Mouse (Mus musculus) cerebellum, adult 18-20 months (tissue): Measurements from ENCODE around the gene Rilpl1.
"Not testable (repeated sequence)": the region's sequence is repeated elsewhere in the genome, so short reads cannot be mapped to it uniquely, and the experiment has no call there.

ENCODE experiments used
- DNase-seq, 2 experiments: peaks; one replicate each; pipeline ENCODE4 v3.0.0; 2021

Gene Rilpl1

GRCm38 (mm10) chr5:124488885-124489284, 42.3 kb downstream of the Rilpl1 start:
- no peak for DNase-seq

GRCm38 (mm10) chr5:124485654-124486053, 45.5 kb downstream of the Rilpl1 start:
- DNase-seq = no peak

GRCm38 (mm10) chr5:124483655-124484396, 47.4 kb downstream of the Rilpl1 start:
- no peak for DNase-seq

- DNase-seq = peak; percentile 85 to 92
These were observed 48.1 kb downstream of the Rilpl1 start, which contains the start of gene Snrnp35 for GRCm38 (mm10) chr5:124482966-124483654. Gene Snrnp35 (plus strand): TSS chr5:124483134.

GRCm38 (mm10) chr5:124482436-124482965, 48.7 kb downstream of the Rilpl1 start:
- peak in 1 of 2 experiments; percentile 54 for DNase-seq

- DNase-seq = no peak
These were observed 49.5 kb downstream of the Rilpl1 start for GRCm38 (mm10) chr5:124481714-124482113.

GRCm38 (mm10) chr5:124480119-124480518, 51.1 kb downstream of the Rilpl1 start:
- no peak for DNase-seq

- DNase-seq = no peak
These were observed 52.4 kb downstream of the Rilpl1 start for GRCm38 (mm10) chr5:124478873-124479204.

- DNase-seq = no peak
These were observed 60.5 kb downstream of the Rilpl1 start for GRCm38 (mm10) chr5:124470591-124471171.

GRCm38 (mm10) chr5:124469486-124469885, 61.7 kb downstream of the Rilpl1 start:
- no peak for DNase-seq

- DNase-seq = no peak
These were observed 62.8 kb downstream of the Rilpl1 start for GRCm38 (mm10) chr5:124468365-124468764.

- no peak for DNase-seq
These were observed 63.4 kb downstream of the Rilpl1 start for GRCm38 (mm10) chr5:124467766-124468165.

- DNase-seq = no peak
These were observed 66.3 kb downstream of the Rilpl1 start for GRCm38 (mm10) chr5:124464905-124465304.

- DNase-seq = no peak
These were observed 67.7 kb downstream of the Rilpl1 start for GRCm38 (mm10) chr5:124463462-124463861.

GRCm38 (mm10) chr5:124462297-124463025, 68.7 kb downstream of the Rilpl1 start:
- no peak for DNase-seq

- DNase-seq = not testable (repeated sequence)
These were observed 70.3 kb downstream of the Rilpl1 start for GRCm38 (mm10) chr5:124460922-124461321.

GRCm38 (mm10) chr5:124456762-124457161, 74.4 kb downstream of the Rilpl1 start:
- no peak for DNase-seq

GRCm38 (mm10) chr5:124454082-124454419, 77.1 kb downstream of the Rilpl1 start:
- DNase-seq = peak in 1 of 2 experiments; percentile 38

- peak; percentile 41 to 63 for DNase-seq
These were observed 77.7 kb downstream of the Rilpl1 start for GRCm38 (mm10) chr5:124453339-124454081.

GRCm38 (mm10) chr5:124452494-124453228, 78.5 kb downstream of the Rilpl1 start:
- DNase-seq = peak; percentile 47 to 58

- DNase-seq = no peak
These were observed 80.4 kb downstream of the Rilpl1 start for GRCm38 (mm10) chr5:124450641-124451340.
